Mouse (Mus musculus) kidney, adult 2 months (tissue): ENCODE results near the gene Acot13. TPM values are rescaled to one million over a fixed set of nuclear protein-coding genes. Genes with fewer than 3 reads are reported as not detected.
A peak's percentile ranks its signal among the peaks of the same experiment; 100 is the strongest.

ENCODE experiments used
- DNase-seq: peaks from one replicate; pipeline ENCODE4 v3.0.0; 2021
- H3K27ac ChIP-seq: fragments of 200-500 bp; 2 replicates; pipeline ENCODE4 v1.5.1; 2012; ENCODE audit warnings: low read depth, low read length, control low read depth, inconsistent platforms; ENCODE audit not compliant: insufficient read depth
- H3K27me3 ChIP-seq: fragments of 200-500 bp; replicated peaks from 2 replicates; pipeline ENCODE4 v1.6.1; 2012; ENCODE audit warnings: mild to moderate bottlenecking, moderate library complexity, low read length, inconsistent platforms; ENCODE audit not compliant: control insufficient read depth, insufficient read depth
- H3K36me3 ChIP-seq: fragments of 200-500 bp; 2 replicates; pipeline ENCODE4 v1.6.1; 2012; ENCODE audit warnings: mild to moderate bottlenecking, moderate library complexity, low read length, inconsistent platforms; ENCODE audit not compliant: control insufficient read depth, insufficient read depth
- H3K4me1 ChIP-seq: fragments of 200-500 bp; 2 replicates; pipeline ENCODE4 v1.6.1; 2011; ENCODE audit warnings: low read length; ENCODE audit not compliant: control insufficient read depth, insufficient read depth
- H3K4me3 ChIP-seq: fragments of 200-500 bp; 2 replicates; pipeline ENCODE4 v1.5.1; 2011; ENCODE audit warnings: mild to moderate bottlenecking, low read depth, low read length, control low read depth; ENCODE audit not compliant: insufficient read depth
- CTCF ChIP-seq: fragments of 200-500 bp; conservative IDR thresholded peaks from 2 replicates; pipeline ENCODE4 v1.5.1; 2011; ENCODE audit warnings: low read depth, mild to moderate bottlenecking, control low read depth, low read length, moderate library complexity, mixed read lengths; ENCODE audit not compliant: insufficient read depth, insufficient read length
- POLR2A ChIP-seq: fragments of 200-500 bp; IDR thresholded peaks from one replicate; pipeline ENCODE4 v1.6.1; 2011; ENCODE audit warnings: low read depth, low read length, control low read depth
- WGBS: fragments of 180-500 bp; shearing (Covaris S2); methylation state at CpG from one replicate; pipeline ENCODE4 v1.1.7; 2018; 5-methylcytosine and 5-hydroxymethylcytosine counted together
- polyA plus RNA-seq: library from polyadenylated mRNA; depleted of rRNA; stranded (reverse); fragments of >200 nt; gene quantifications from 2 replicates; pipeline ENCODE4 v1.2.3, GENCODE M21; 2012

Gene Acot13
- polyA plus RNA-seq, 1 experiment, result 286 TPM

DNA sequence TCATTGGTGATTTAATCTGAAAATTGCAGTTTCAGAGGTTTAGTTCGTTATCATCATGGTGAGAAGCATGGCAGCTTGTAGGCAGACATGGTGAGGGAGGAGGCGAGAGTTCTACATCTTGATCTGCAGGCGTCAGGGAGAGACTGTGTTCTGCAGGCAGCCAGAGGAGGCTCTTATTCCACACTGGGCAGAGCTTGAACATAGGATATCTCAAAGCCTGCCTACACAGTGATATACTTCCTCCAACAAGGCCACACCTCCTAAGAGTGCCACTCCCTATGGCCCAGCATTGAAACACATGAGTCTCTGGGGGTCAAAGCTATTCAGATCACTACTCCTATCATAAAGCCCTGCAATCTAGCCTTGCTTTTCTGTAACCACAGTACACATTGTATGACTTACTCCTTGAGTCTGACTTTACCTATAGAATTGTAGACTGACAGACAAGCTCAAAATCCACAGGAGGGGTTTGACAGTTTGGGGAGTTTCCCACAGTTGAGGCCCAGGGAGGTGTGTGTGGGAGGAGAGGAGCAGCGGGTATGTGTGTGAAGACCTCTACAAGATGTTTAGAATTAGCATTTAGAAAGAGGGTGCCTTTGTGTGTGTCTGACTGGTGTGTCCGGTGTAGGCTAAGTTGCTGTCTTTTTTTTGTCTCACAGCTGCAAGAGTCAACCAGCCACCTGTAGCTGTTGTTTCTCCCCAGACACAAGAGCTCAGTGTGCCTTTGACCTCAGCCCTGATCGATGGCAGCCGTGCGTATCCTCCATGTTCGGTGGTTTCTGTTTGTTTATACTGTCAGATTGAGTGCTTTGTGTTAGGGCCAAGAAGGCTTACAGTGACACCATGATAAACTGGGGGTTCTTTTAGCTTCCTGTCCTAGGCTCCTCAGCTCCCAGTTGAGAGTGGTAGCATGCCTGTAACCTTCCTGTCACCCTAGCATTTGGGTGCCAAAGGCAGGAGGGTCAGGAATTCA lies 35.4 kb upstream of the Acot13 start:
- Histone ChIP-seq H3K4me1 (peaks cover 3% of the 10 kb centered on the region; the same call in 1 of the 2 replicates), H3K4me3 (no peak overlapping the region), H3K36me3 (no peaks in the 10 kb centered on the region), H3K27ac (no peak overlapping the region), H3K27me3 (no peaks in the 10 kb centered on the region)
- no peak for TF ChIP-seq POLR2A
- TF ChIP-seq CTCF, result no peak
- no peak for DNase-seq
- 62% methylated on average over 9 of the region's 9 CpGs for WGBS

DNA sequence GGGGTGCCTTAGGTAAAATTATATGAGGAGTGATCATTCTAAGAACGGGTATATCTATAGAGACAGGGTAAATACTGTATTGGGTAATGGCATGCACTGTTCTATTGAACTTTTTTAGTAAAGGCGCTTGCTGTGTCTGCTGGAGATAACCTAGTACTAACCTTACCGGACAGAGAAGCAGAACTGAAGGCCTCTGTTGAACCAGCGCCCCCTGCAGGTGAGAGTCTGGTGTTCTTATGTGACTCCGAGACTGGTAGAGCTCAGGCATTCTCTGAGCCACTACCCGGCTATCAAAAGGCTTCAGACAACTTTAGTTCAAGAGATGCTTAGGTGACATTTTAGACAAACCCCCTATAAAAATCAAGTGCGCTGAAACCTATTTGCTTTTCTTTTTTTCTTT lies 31.2 kb upstream of the Acot13 start:
- Histone ChIP-seq H3K4me3 (no peak overlapping the region), H3K27me3 (no peaks in the 10 kb centered on the region), H3K36me3 (no peaks in the 10 kb centered on the region), H3K27ac (no peak overlapping the region), H3K4me1 (peaks cover 3% of the 10 kb centered on the region; the same call in 1 of the 2 replicates)
- 61% methylated on average over 7 of the region's 7 CpGs for WGBS
- peak; percentile 70 for DNase-seq
- peak; percentile 63 for TF ChIP-seq CTCF
- TF ChIP-seq POLR2A, result no peak

DNA sequence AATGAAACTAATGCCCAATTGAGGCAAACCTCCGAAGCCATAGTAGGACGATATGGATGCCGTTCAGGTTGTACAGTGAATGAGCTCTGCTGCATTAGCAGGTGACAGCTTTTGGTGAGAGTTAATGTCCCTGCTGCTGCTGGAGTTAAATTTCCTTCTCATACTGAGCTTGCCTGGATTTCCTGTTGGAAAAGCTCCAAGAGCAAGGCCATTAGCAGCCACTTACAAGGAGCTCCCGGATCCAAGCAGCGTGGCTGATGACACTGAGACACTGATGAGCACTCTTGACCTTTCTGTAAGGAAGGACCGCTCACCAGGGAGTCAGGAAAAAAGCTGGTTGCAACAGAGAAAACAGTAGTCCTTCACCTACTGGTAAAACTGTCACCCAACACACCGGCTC lies 30.7 kb upstream of the Acot13 start:
- TF ChIP-seq POLR2A (no peak), CTCF (no peak)
- peak; percentile 44 for DNase-seq
- Histone ChIP-seq H3K27ac (no peak overlapping the region), H3K4me3 (no peak overlapping the region), H3K4me1 (peaks cover 3% of the 10 kb centered on the region; the same call in 1 of the 2 replicates), H3K36me3 (no peaks in the 10 kb centered on the region), H3K27me3 (no peaks in the 10 kb centered on the region)
- WGBS, result 23% methylated on average over 7 of the region's 7 CpGs

DNA sequence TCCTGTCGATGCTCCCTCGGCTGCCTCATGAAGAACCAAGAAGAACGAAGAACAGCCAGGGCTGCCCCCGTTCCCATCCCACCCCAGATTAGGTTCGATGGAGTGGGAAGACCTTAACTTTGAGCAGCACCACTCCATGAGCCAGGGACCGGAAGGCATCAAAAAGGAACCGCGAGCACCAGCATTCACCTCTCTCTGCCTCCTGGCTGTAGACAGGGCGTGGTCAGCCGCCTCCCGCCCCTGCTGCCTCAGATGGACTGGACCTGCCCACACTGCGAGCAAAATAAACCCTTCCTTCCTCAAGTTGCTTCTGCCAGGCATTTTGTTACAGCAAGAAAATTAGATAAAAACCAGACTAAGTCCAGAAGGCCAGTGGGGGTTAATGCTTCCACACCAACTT lies 29.7 kb upstream of the Acot13 start:
- Histone ChIP-seq H3K4me1 (peaks cover 3% of the 10 kb centered on the region; the same call in 1 of the 2 replicates), H3K4me3 (no peak overlapping the region), H3K27me3 (no peaks in the 10 kb centered on the region), H3K36me3 (no peaks in the 10 kb centered on the region), H3K27ac (no peak overlapping the region)
- 71% methylated on average over 12 of the region's 12 CpGs for WGBS
- DNase-seq, result no peak
- no peak for TF ChIP-seq POLR2A
- no peak for TF ChIP-seq CTCF

DNA sequence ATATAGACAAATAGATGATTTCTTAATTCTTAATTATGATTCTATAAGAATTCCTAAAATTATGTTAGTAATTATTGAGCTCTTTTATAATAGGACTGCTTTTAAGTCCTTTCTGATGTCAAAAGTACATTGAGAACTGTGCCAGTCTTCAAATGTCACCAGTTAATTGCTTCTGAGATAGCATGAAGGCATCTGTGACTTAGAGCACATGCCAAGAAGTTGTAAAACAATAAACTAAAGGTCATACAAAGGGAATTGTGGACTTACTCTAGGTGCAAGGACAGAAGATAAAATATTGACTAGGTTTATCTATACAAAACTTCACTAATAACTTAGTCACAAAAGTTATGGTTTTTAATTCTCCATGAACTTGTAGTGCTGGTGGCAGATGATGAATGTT lies 27.8 kb upstream of the Acot13 start:
- no peaks in the 10 kb centered on the region for H3K4me1 ChIP-seq
- TF ChIP-seq POLR2A, result no peak
- no peak for TF ChIP-seq CTCF
- DNase-seq, result no peak

DNA sequence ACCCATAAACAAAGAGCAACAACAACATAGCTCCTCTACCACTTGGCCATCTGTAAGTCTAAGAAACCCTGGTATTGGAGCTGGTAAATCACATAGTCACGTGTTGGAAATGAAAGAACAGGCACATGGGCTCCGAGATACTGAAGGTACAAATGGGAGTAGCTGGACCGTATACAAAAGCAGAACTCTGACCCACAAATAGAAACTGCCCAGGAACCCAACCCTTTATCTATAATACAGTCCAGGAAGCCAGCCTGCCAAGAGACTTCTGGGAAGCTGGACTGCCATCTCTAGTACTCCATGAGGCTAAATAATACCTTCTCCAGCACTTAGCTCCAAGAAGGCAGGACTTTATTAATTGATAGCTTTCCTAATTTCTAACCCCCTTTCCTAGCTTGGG lies 21.2 kb upstream of the Acot13 start:
- no peak overlapping the region for H3K27ac ChIP-seq
- DNase-seq, result no peak
- 80% methylated on average over 3 of the region's 3 CpGs for WGBS

More for the DNA sequence above, 27.8 kb upstream of the Acot13 start:
- no peak overlapping the region for H3K27ac ChIP-seq
- no peaks in the 10 kb centered on the region for H3K36me3 ChIP-seq
- H3K27me3 ChIP-seq, result no peaks in the 10 kb centered on the region
- no peak overlapping the region for H3K4me3 ChIP-seq

DNA sequence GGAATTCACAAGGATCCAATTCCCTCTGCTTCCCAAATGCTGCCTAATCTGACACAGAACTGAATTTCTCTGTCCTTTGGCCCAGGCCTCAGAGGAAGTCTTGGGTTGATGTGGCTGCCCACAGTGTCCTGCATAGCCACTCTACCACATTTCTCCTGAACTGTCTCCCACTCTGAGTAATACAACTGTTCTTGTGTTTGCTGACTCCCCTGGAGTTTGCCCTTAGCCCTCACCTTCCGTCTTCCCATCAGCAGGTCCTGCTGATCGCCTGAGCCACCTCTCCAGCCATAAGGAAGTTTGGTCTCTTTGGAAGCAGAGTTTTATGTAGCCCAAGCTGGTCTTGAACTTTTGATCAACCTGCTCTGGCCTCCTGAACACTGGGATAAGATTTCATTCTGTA lies 20.6 kb upstream of the Acot13 start:
- no peaks in the 10 kb centered on the region for H3K36me3 ChIP-seq
- no peak for DNase-seq
- no peaks in the 10 kb centered on the region for H3K27me3 ChIP-seq
- H3K27ac ChIP-seq, result no peak overlapping the region
- H3K4me3 ChIP-seq, result no peak overlapping the region
- TF ChIP-seq POLR2A (no peak), CTCF (no peak)
- peaks cover 8% of the 10 kb centered on the region for H3K4me1 ChIP-seq
- 65% methylated on average over 2 of the region's 2 CpGs for WGBS

More for the DNA sequence above, 21.2 kb upstream of the Acot13 start:
- TF ChIP-seq CTCF, result no peak
- TF ChIP-seq POLR2A, result no peak
- H3K36me3 ChIP-seq, result no peaks in the 10 kb centered on the region
- peaks cover 8% of the 10 kb centered on the region for H3K4me1 ChIP-seq
- H3K4me3 ChIP-seq, result no peak overlapping the region
- H3K27me3 ChIP-seq, result no peaks in the 10 kb centered on the region
